Mouse (Mus musculus) midbrain, embryonic 10.5 days (tissue): ENCODE data around the gene Ccdc152. TPM values are rescaled to one million over a fixed set of nuclear protein-coding genes. Genes with fewer than 3 reads are reported as not detected.

Experiments
- DNase-seq: peaks from one replicate; pipeline ENCODE4 v3.0.0-alpha.2; 2017; ENCODE audit warnings: low spot score
- H3K27ac ChIP-seq: fragments of 300-500 bp; sonication (generic); replicated peaks from 2 replicates; pipeline ENCODE4 v1.5.1; 2016; ENCODE audit warnings: mild to moderate bottlenecking
- H3K27me3 ChIP-seq: fragments of 300-500 bp; sonication (generic); 2 replicates; pipeline ENCODE4 v1.6.1; 2016; ENCODE audit warnings: low read depth, mild to moderate bottlenecking; ENCODE audit not compliant: poor library complexity, severe bottlenecking
- H3K36me3 ChIP-seq: fragments of 300-500 bp; sonication (generic); 2 replicates; pipeline ENCODE4 v1.6.1; 2016; ENCODE audit warnings: mild to moderate bottlenecking, moderate library complexity
- H3K4me1 ChIP-seq: fragments of 300-500 bp; sonication (generic); 2 replicates; pipeline ENCODE4 v1.6.1; 2016
- H3K4me3 ChIP-seq: fragments of 300-500 bp; sonication (generic); 2 replicates; pipeline ENCODE4 v1.5.1; 2016; ENCODE audit warnings: mild to moderate bottlenecking, moderate library complexity
- H3K9me3 ChIP-seq: fragments of 300-500 bp; sonication (generic); replicated peaks from 2 replicates; pipeline ENCODE4 v1.6.1; 2016; ENCODE audit warnings: mild to moderate bottlenecking
- WGBS: fragments of 180-500 bp; shearing (Covaris S2); methylation state at CpG from one replicate; pipeline ENCODE4 v1.1.7; 2016; 5-methylcytosine and 5-hydroxymethylcytosine counted together
- polyA plus RNA-seq: library from polyadenylated mRNA; unstranded; fragments of >200 nt; fragmentation: Nextera tagmentation; extraction: Ambion mirVana; gene quantifications from 2 replicates; pipeline ENCODE4 v1.2.1, GENCODE M21; 2016

Ccdc152 gene
- polyA plus RNA-seq = not detected in 2 replicates

GRCm38 (mm10) chr15:3303426-3303825, at the start of gene Ccdc152:
Ccdc152 (minus strand) TSS chr15:3303526.
- H3K4me1 ChIP-seq = no peaks in the 10 kb centered on the region
- no peak within 1 kb of the TSS for H3K4me3 ChIP-seq
- H3K36me3 ChIP-seq = no peaks in the 10 kb centered on the region
- H3K27ac ChIP-seq = no peak within 1 kb of the TSS
- no peaks in the 10 kb centered on the region for H3K27me3 ChIP-seq
- WGBS = 92% methylated on average over 12 of the region's 12 CpGs
- no peaks in the 10 kb centered on the region for H3K9me3 ChIP-seq
- no peak for DNase-seq

- WGBS = 60% methylated on average over 6 of the region's 6 CpGs
- no peak overlapping the region for H3K4me3 ChIP-seq
These were observed 46.2 kb upstream of the Ccdc152 start for GRCm38 (mm10) chr15:3349306-3350064.

GRCm38 (mm10) chr15:3346682-3347081, 43.4 kb upstream of the Ccdc152 start:
- 80% methylated on average over 3 of the region's 3 CpGs for whole genome bisulfite sequencing
- no peaks in the 10 kb centered on the region for H3K27me3 ChIP-seq
- DNase-seq = no peak
- no peaks in the 10 kb centered on the region for H3K9me3 ChIP-seq
- no peak overlapping the region for H3K27ac ChIP-seq
- H3K4me3 ChIP-seq = no peak overlapping the region
- H3K36me3 ChIP-seq = no peaks in the 10 kb centered on the region
- H3K4me1 ChIP-seq = peaks cover 6% of the 10 kb centered on the region; the same call in 1 of the 2 replicates

More at GRCm38 (mm10) chr15:3349306-3350064, 46.2 kb upstream of the Ccdc152 start:
- no peak overlapping the region for H3K27ac ChIP-seq
- DNase-seq = no peak
- H3K36me3 ChIP-seq = no peaks in the 10 kb centered on the region
- H3K27me3 ChIP-seq = no peaks in the 10 kb centered on the region
- peaks cover 6% of the 10 kb centered on the region; the same call in 1 of the 2 replicates for H3K4me1 ChIP-seq
- no peaks in the 10 kb centered on the region for H3K9me3 ChIP-seq

- 90% methylated on average over 4 of the region's 4 CpGs for WGBS
- Histone ChIP-seq H3K27me3 (no peaks in the 10 kb centered on the region), H3K9me3 (no peaks in the 10 kb centered on the region), H3K4me3 (no peak overlapping the region), H3K36me3 (no peaks in the 10 kb centered on the region), H3K27ac (no peak overlapping the region), H3K4me1 (peaks cover 4% of the 10 kb centered on the region; the same call in 1 of the 2 replicates)
- DNase-seq = no peak
These were observed 41.2 kb upstream of the Ccdc152 start for GRCm38 (mm10) chr15:3344555-3344954.

GRCm38 (mm10) chr15:3341806-3342582, 38.7 kb upstream of the Ccdc152 start:
- DNase-seq = no peak
- H3K9me3 ChIP-seq = no peaks in the 10 kb centered on the region
- H3K27ac ChIP-seq = no peak overlapping the region
- H3K36me3 ChIP-seq = no peaks in the 10 kb centered on the region
- 91% methylated on average over 4 of the region's 4 CpGs for WGBS
- H3K4me1 ChIP-seq = no peaks in the 10 kb centered on the region
- no peak overlapping the region for H3K4me3 ChIP-seq
- H3K27me3 ChIP-seq = no peaks in the 10 kb centered on the region

- Histone ChIP-seq H3K4me3 (no peak overlapping the region), H3K36me3 (no peaks in the 10 kb centered on the region), H3K4me1 (no peaks in the 10 kb centered on the region), H3K27me3 (no peaks in the 10 kb centered on the region), H3K27ac (no peak overlapping the region), H3K9me3 (no peaks in the 10 kb centered on the region)
- WGBS = 87% methylated on average over 3 of the region's 3 CpGs
- DNase-seq = no peak
These were observed 36.5 kb upstream of the Ccdc152 start for GRCm38 (mm10) chr15:3339847-3340246.

- Histone ChIP-seq H3K4me1 (no peaks in the 10 kb centered on the region), H3K27me3 (no peaks in the 10 kb centered on the region)
- WGBS = 94% methylated on average over 4 of the region's 4 CpGs
These were observed 29.2 kb upstream of the Ccdc152 start for GRCm38 (mm10) chr15:3332517-3332916.

GRCm38 (mm10) chr15:3331813-3332212, 28.5 kb upstream of the Ccdc152 start:
- Histone ChIP-seq H3K4me1 (no peaks in the 10 kb centered on the region), H3K36me3 (no peaks in the 10 kb centered on the region), H3K27me3 (no peaks in the 10 kb centered on the region), H3K4me3 (no peak overlapping the region), H3K9me3 (no peaks in the 10 kb centered on the region), H3K27ac (no peak overlapping the region)
- no peak for DNase-seq
- 80% methylated on average over 2 of the region's 2 CpGs for WGBS

More at GRCm38 (mm10) chr15:3332517-3332916, 29.2 kb upstream of the Ccdc152 start:
- no peak for DNase-seq
- H3K4me3 ChIP-seq = no peak overlapping the region
- H3K9me3 ChIP-seq = no peaks in the 10 kb centered on the region
- H3K36me3 ChIP-seq = no peaks in the 10 kb centered on the region
- H3K27ac ChIP-seq = no peak overlapping the region

GRCm38 (mm10) chr15:3330291-3330690, 27.0 kb upstream of the Ccdc152 start:
- Histone ChIP-seq H3K9me3 (no peaks in the 10 kb centered on the region), H3K4me1 (no peaks in the 10 kb centered on the region), H3K27me3 (no peaks in the 10 kb centered on the region), H3K36me3 (no peaks in the 10 kb centered on the region), H3K4me3 (no peak overlapping the region), H3K27ac (no peak overlapping the region)
- DNase-seq = no peak
- 86% methylated on average over 1 of the region's 1 CpGs for WGBS

- DNase-seq = no peak
These were observed 19.7 kb upstream of the Ccdc152 start for GRCm38 (mm10) chr15:3323041-3323440.

GRCm38 (mm10) chr15:3319929-3320328, 16.6 kb upstream of the Ccdc152 start:
- H3K4me1 ChIP-seq = no peaks in the 10 kb centered on the region
- H3K27ac ChIP-seq = no peak overlapping the region
- WGBS = 82% methylated on average over 9 of the region's 9 CpGs
- H3K4me3 ChIP-seq = no peak overlapping the region
- H3K27me3 ChIP-seq = no peaks in the 10 kb centered on the region
- no peaks in the 10 kb centered on the region for H3K36me3 ChIP-seq
- no peak for DNase-seq
- no peaks in the 10 kb centered on the region for H3K9me3 ChIP-seq

More at GRCm38 (mm10) chr15:3323041-3323440, 19.7 kb upstream of the Ccdc152 start:
- Histone ChIP-seq H3K27me3 (no peaks in the 10 kb centered on the region), H3K27ac (no peak overlapping the region), H3K4me3 (no peak overlapping the region), H3K9me3 (no peaks in the 10 kb centered on the region), H3K4me1 (no peaks in the 10 kb centered on the region), H3K36me3 (no peaks in the 10 kb centered on the region)

GRCm38 (mm10) chr15:3316617-3317016, 13.3 kb upstream of the Ccdc152 start:
- no peaks in the 10 kb centered on the region for H3K4me1 ChIP-seq
- H3K9me3 ChIP-seq = no peaks in the 10 kb centered on the region
- DNase-seq = no peak
- WGBS = 88% methylated on average over 2 of the region's 2 CpGs
- no peak overlapping the region for H3K4me3 ChIP-seq
- H3K36me3 ChIP-seq = no peaks in the 10 kb centered on the region
- H3K27ac ChIP-seq = no peak overlapping the region
- H3K27me3 ChIP-seq = no peaks in the 10 kb centered on the region

GRCm38 (mm10) chr15:3312937-3313336, 9.6 kb upstream of the Ccdc152 start:
- Histone ChIP-seq H3K4me1 (no peaks in the 10 kb centered on the region), H3K27ac (no peak overlapping the region), H3K27me3 (no peaks in the 10 kb centered on the region), H3K4me3 (no peak overlapping the region), H3K9me3 (no peaks in the 10 kb centered on the region), H3K36me3 (no peaks in the 10 kb centered on the region)
- no peak for DNase-seq
